Mouse (Mus musculus) CH12.LX (cell line): ENCODE data around the gene Agap1. TPM values are rescaled to one million over a fixed set of nuclear protein-coding genes. Genes with fewer than 3 reads are reported as not detected.

Experiments used
- DNase-seq: peaks from one replicate; pipeline ENCODE4 v3.0.0-alpha.2; 2013; ENCODE audit errors: extremely low read depth
- H3K27ac ChIP-seq: 2 replicates; pipeline ENCODE4 v1.5.1; 2012; ENCODE audit warnings: low read depth, mild to moderate bottlenecking, control low read depth, moderate library complexity; ENCODE audit not compliant: insufficient read depth
- H3K27me3 ChIP-seq: replicated peaks from 2 replicates; pipeline ENCODE3; 2012; ENCODE audit warnings: inconsistent platforms
- H3K36me3 ChIP-seq, 2 experiments: replicated peaks in 1 of 2; 2 replicates each; pipeline versions ENCODE3 to v1.6.1; 2012; ENCODE audit warnings: inconsistent platforms in 1 of 2, low read length in 1 of 2, mild to moderate bottlenecking in 1 of 2, mixed read lengths in 1 of 2, moderate library complexity in 1 of 2; ENCODE audit not compliant: control insufficient read depth in 1 of 2, insufficient read depth in 1 of 2
- H3K4me1 ChIP-seq, 2 experiments: 2 replicates each; pipeline ENCODE4 v1.6.1; 2012; ENCODE audit warnings: inconsistent platforms in 1 of 2, moderate library complexity in 1 of 2; ENCODE audit not compliant: insufficient read depth in 2 of 2, control insufficient read depth in 1 of 2
- H3K4me2 ChIP-seq: 2 replicates; pipeline ENCODE4 v1.6.1; 2012; ENCODE audit warnings: low read depth, mild to moderate bottlenecking, control low read depth; ENCODE audit not compliant: poor library complexity, insufficient read depth, severe bottlenecking
- H3K4me3 ChIP-seq, 3 experiments: fragments of 150-350 bp in 1 of 3; sonication (generic) in 1 of 3; replicated peaks in 1 of 3; 2 replicates each; pipeline versions ENCODE3 to v1.5.1; 2011 to 2012; ENCODE audit warnings: low read depth in 2 of 3, low read length in 2 of 3, mild to moderate bottlenecking in 2 of 3, moderate library complexity in 2 of 3, control low read depth in 1 of 3, improper control_type of control experiment in 1 of 3, inconsistent platforms in 1 of 3, mixed read lengths in 1 of 3; ENCODE audit not compliant: poor library complexity in 1 of 3
- H3K79me2 ChIP-seq: replicated peaks from 2 replicates; pipeline ENCODE4 v1.6.1; 2012; ENCODE audit warnings: mild to moderate bottlenecking, moderate library complexity; ENCODE audit not compliant: control insufficient read depth, poor library complexity, insufficient read depth, severe bottlenecking; ENCODE audit errors: extremely low read depth
- H3K9ac ChIP-seq: 2 replicates; pipeline ENCODE4 v1.6.1; 2012; ENCODE audit warnings: low read depth, mild to moderate bottlenecking, control low read depth, moderate library complexity; ENCODE audit not compliant: insufficient read depth
- H3K9me3 ChIP-seq: replicated peaks from 2 replicates; pipeline ENCODE3; 2012; ENCODE audit warnings: low read length, inconsistent platforms, mixed read lengths
- BHLHE40 ChIP-seq: IDR thresholded peaks from 2 replicates; pipeline ENCODE4 v1.6.1; 2011; ENCODE audit warnings: mild to moderate bottlenecking, low read depth, low read length, improper control_type of control experiment
- CHD1 ChIP-seq: IDR thresholded peaks from 2 replicates; pipeline ENCODE4 v1.6.1; 2012; ENCODE audit warnings: low read depth, low read length, improper control_type of control experiment, inconsistent platforms
- CHD2 ChIP-seq: IDR thresholded peaks from 2 replicates; pipeline ENCODE4 v1.6.1; 2011; ENCODE audit warnings: low read length, improper control_type of control experiment
- CTCF ChIP-seq, 2 experiments: IDR thresholded peaks in 1 of 2; conservative IDR thresholded peaks in 1 of 2; 2 replicates each; pipeline ENCODE4 v1.5.1; 2011 to 2012; ENCODE audit warnings: low read depth in 2 of 2, low read length in 2 of 2, improper control_type of control experiment in 1 of 2, inconsistent platforms in 1 of 2, mild to moderate bottlenecking in 1 of 2, moderate library complexity in 1 of 2
- ELF1 ChIP-seq: IDR thresholded peaks from 2 replicates; pipeline ENCODE4 v1.6.1; 2014; ENCODE audit warnings: low read depth, mild to moderate bottlenecking, inconsistent platforms, low read length, improper control_type of control experiment
- EP300 ChIP-seq: IDR thresholded peaks from 2 replicates; pipeline ENCODE4 v1.6.1; 2011; ENCODE audit warnings: low read length, improper control_type of control experiment
- GABPA ChIP-seq: IDR thresholded peaks from 2 replicates; pipeline ENCODE4 v1.6.1; 2012; ENCODE audit warnings: low read depth, low read length, improper control_type of control experiment, inconsistent platforms; ENCODE audit not compliant: insufficient replicate concordance
- IRF4 ChIP-seq: IDR thresholded peaks from 2 replicates; pipeline ENCODE4 v1.6.1; 2014; ENCODE audit warnings: low read depth, mild to moderate bottlenecking, inconsistent platforms, low read length, improper control_type of control experiment
- JUND ChIP-seq: conservative IDR thresholded peaks from 2 replicates; pipeline ENCODE4 v1.6.1; 2011; ENCODE audit warnings: low read depth, low read length, improper control_type of control experiment
- KAT2A ChIP-seq: IDR thresholded peaks from 2 replicates; pipeline ENCODE4 v1.6.1; 2012; ENCODE audit warnings: low read length, improper control_type of control experiment, inconsistent platforms; ENCODE audit not compliant: insufficient replicate concordance
- MAFK ChIP-seq: IDR thresholded peaks from 2 replicates; pipeline ENCODE4 v1.6.1; 2011; ENCODE audit warnings: low read length, improper control_type of control experiment; ENCODE audit not compliant: insufficient replicate concordance
- MAX ChIP-seq: IDR thresholded peaks from 2 replicates; pipeline ENCODE4 v1.6.1; 2011; ENCODE audit warnings: low read length, improper control_type of control experiment
- MAZ ChIP-seq: IDR thresholded peaks from 2 replicates; pipeline ENCODE4 v1.6.1; 2012; ENCODE audit warnings: low read depth, mild to moderate bottlenecking, inconsistent platforms, low read length, improper control_type of control experiment, moderate library complexity
- MEF2A ChIP-seq: IDR thresholded peaks from 2 replicates; pipeline ENCODE4 v1.6.1; 2014; ENCODE audit warnings: low read depth, mild to moderate bottlenecking, inconsistent platforms, low read length, improper control_type of control experiment, borderline replicate concordance
- MXI1 ChIP-seq: IDR thresholded peaks from 2 replicates; pipeline ENCODE4 v1.6.1; 2011; ENCODE audit warnings: mild to moderate bottlenecking, low read depth, low read length, improper control_type of control experiment
- MYC ChIP-seq: IDR thresholded peaks from 2 replicates; pipeline ENCODE4 v1.6.1; 2011; ENCODE audit warnings: low read depth, mild to moderate bottlenecking, improper control_type of control experiment, low read length
- NELFE ChIP-seq: IDR thresholded peaks from 2 replicates; pipeline ENCODE4 v1.6.1; 2011; ENCODE audit warnings: low read depth, low read length, improper control_type of control experiment
- NRF1 ChIP-seq: IDR thresholded peaks from 2 replicates; pipeline ENCODE4 v1.6.1; 2014; ENCODE audit warnings: low read depth, mild to moderate bottlenecking, inconsistent platforms, low read length, improper control_type of control experiment, moderate library complexity
- PAX5 ChIP-seq: IDR thresholded peaks from 2 replicates; pipeline ENCODE4 v1.6.1; 2012; ENCODE audit warnings: low read length, inconsistent platforms, mixed read lengths
- POLR2A ChIP-seq: IDR thresholded peaks from 2 replicates; pipeline ENCODE4 v1.6.1; 2011; ENCODE audit warnings: low read depth, mild to moderate bottlenecking, improper control_type of control experiment, low read length
- POLR2AphosphoS2 ChIP-seq: IDR thresholded peaks from 2 replicates; pipeline ENCODE4 v1.6.1; 2011; ENCODE audit warnings: low read depth, low read length, improper control_type of control experiment
- TCF12 ChIP-seq: IDR thresholded peaks from 2 replicates; pipeline ENCODE4 v1.6.1; 2014; ENCODE audit warnings: low read depth, mild to moderate bottlenecking, inconsistent platforms, low read length, improper control_type of control experiment
- USF2 ChIP-seq: conservative IDR thresholded peaks from 2 replicates; pipeline ENCODE4 v1.6.1; 2011; ENCODE audit warnings: low read depth, low read length, improper control_type of control experiment
- ZC3H11A ChIP-seq: IDR thresholded peaks from 2 replicates; pipeline ENCODE4 v1.6.1; 2012; ENCODE audit warnings: low read depth, mild to moderate bottlenecking, inconsistent platforms, low read length, improper control_type of control experiment
- ZKSCAN1 ChIP-seq: IDR thresholded peaks from 2 replicates; pipeline ENCODE4 v1.6.1; 2012; ENCODE audit warnings: low read depth, inconsistent platforms, low read length, improper control_type of control experiment, borderline replicate concordance
- ZMIZ1 ChIP-seq: IDR thresholded peaks from 2 replicates; pipeline ENCODE4 v1.6.1; 2012; ENCODE audit warnings: low read depth, mild to moderate bottlenecking, inconsistent platforms, low read length, improper control_type of control experiment
- dilution Hi-C: fragments of 300-500 bp; cut with MboI; formaldehyde crosslinking; loops from 2 replicates; pipeline ENCODE4 v1.14.3; 2020; ENCODE audit warnings: low sequenced_read_pairs; ENCODE audit not compliant: extremely low pct_unique_long_range_greater_than_20kb, extremely low pct_ligation_motif_present
- in situ Hi-C: fragments of 300-500 bp; cut with MboI; formaldehyde crosslinking; loops from 3 replicates; pipeline ENCODE4 v1.14.3; 2019; ENCODE audit warnings: low sequenced_read_pairs, low pct_ligation_motif_present, low pct_unique_long_range_greater_than_20kb, mixed read lengths
- polyA plus RNA-seq: library from polyadenylated mRNA; unstranded; fragments of >175 nt; gene quantifications from 2 replicates; pipeline ENCODE4 v1.2.1, GENCODE M21; 2012; ENCODE audit warnings: low read depth; ENCODE audit not compliant: insufficient read length
- total RNA-seq, 2 experiments: library from RNA; depleted of rRNA; stranded (reverse); fragments of 300-350 nt in 1 of 2; fragments of >200 nt in 1 of 2; gene quantifications; 2 replicates each; pipeline ENCODE4 v1.2.3; 2012 to 2014

The Agap1 gene
- total and polyA plus RNA-seq, 3 experiments, result not detected

GRCm38 (mm10) chr1:89713681-89714080 is 259.1 kb downstream of the Agap1 start:
- no peak overlapping the region for H3K4me2 ChIP-seq
- no peak overlapping the region for H3K9ac ChIP-seq
- no peaks in the 10 kb centered on the region for H3K4me1 ChIP-seq
- in situ Hi-C loops, result no loop called here
- no peaks in the 10 kb centered on the region for H3K27me3 ChIP-seq
- no peak overlapping the region for H3K4me3 ChIP-seq
- H3K36me3 ChIP-seq, result no peaks in the 10 kb centered on the region
- H3K79me2 ChIP-seq, result no peaks in the 10 kb centered on the region
- DNase-seq, result no peak
- peaks cover 96% of the 10 kb centered on the region for H3K9me3 ChIP-seq
- dilution Hi-C loops, result no loop called here
- no peak overlapping the region for H3K27ac ChIP-seq
- TF ChIP-seq IRF4, result no peak
- TF ChIP-seq MAFK, result no peak
- no peak for TF ChIP-seq MYC

- no peaks in the 10 kb centered on the region for H3K4me1 ChIP-seq
- peaks cover 97% of the 10 kb centered on the region for H3K9me3 ChIP-seq
- no peaks in the 10 kb centered on the region for H3K27me3 ChIP-seq
- H3K4me2 ChIP-seq, result no peak overlapping the region
- no peak overlapping the region for H3K27ac ChIP-seq
- no peak overlapping the region for H3K9ac ChIP-seq
- no peak for DNase-seq
- TF ChIP-seq MAZ, result no peak
- no peak for TF ChIP-seq KAT2A
- TF ChIP-seq CTCF (conservative IDR thresholded peaks at IDR 0.05 in 1 of 2, IDR thresholded peaks at IDR 0.05 in 1 of 2; ENCODE audit: low read depth in 2 of 2, low read length in 2 of 2), result no peak
- TF ChIP-seq EP300, result no peak
- TF ChIP-seq CHD1, result no peak
- TF ChIP-seq GABPA, result no peak
- TF ChIP-seq POLR2AphosphoS2, result no peak
- TF ChIP-seq MYC, result no peak
- TF ChIP-seq ELF1, result no peak
- no peak for TF ChIP-seq ZKSCAN1
- no peak for TF ChIP-seq MAFK
- TF ChIP-seq POLR2A, result no peak
- no peaks in the 10 kb centered on the region for H3K79me2 ChIP-seq
- no peaks in the 10 kb centered on the region for H3K36me3 ChIP-seq
- no peak overlapping the region for H3K4me3 ChIP-seq
- in situ Hi-C loops, result no loop called here
- dilution Hi-C loops, result no loop called here
Measured at GRCm38 (mm10) chr1:89714165-89714980, 259.8 kb downstream of the Agap1 start.

GRCm38 (mm10) chr1:89716234-89716633 is 261.6 kb downstream of the Agap1 start:
- no peaks in the 10 kb centered on the region for H3K4me1 ChIP-seq
- in situ Hi-C loops, result no loop called here
- TF ChIP-seq NRF1 (no peak), ZKSCAN1 (no peak), MAX (no peak), PAX5 (no peak), JUND (no peak), ZMIZ1 (no peak), NELFE (no peak), USF2 (no peak), POLR2AphosphoS2 (no peak), MEF2A (no peak), EP300 (no peak), MXI1 (no peak), ZC3H11A (no peak), ELF1 (no peak), CHD1 (no peak), TCF12 (no peak), BHLHE40 (no peak), CHD2 (no peak)
- DNase-seq, result no peak
- H3K36me3 ChIP-seq, result no peaks in the 10 kb centered on the region
- H3K27ac ChIP-seq, result no peak overlapping the region
- dilution Hi-C loops, result no loop called here
- H3K79me2 ChIP-seq, result no peaks in the 10 kb centered on the region
- H3K9ac ChIP-seq, result no peak overlapping the region
- peaks cover 95% of the 10 kb centered on the region for H3K9me3 ChIP-seq
- no peaks in the 10 kb centered on the region for H3K27me3 ChIP-seq
- no peak overlapping the region for H3K4me3 ChIP-seq
- H3K4me2 ChIP-seq, result no peak overlapping the region
